Mouse (Mus musculus): ENCODE results near the gene Phf2. TPM values are rescaled to one million over a fixed set of nuclear protein-coding genes. Genes with fewer than 3 reads are reported as not detected.
"Not testable (repeated sequence)": the region's sequence is repeated elsewhere in the genome, so short reads cannot be mapped to it uniquely, and the experiment has no call there.

Gene Phf2
- total and polyA plus RNA-seq, 3 experiments = 22.2 to 42.9 (median 41.2) TPM

DNA sequence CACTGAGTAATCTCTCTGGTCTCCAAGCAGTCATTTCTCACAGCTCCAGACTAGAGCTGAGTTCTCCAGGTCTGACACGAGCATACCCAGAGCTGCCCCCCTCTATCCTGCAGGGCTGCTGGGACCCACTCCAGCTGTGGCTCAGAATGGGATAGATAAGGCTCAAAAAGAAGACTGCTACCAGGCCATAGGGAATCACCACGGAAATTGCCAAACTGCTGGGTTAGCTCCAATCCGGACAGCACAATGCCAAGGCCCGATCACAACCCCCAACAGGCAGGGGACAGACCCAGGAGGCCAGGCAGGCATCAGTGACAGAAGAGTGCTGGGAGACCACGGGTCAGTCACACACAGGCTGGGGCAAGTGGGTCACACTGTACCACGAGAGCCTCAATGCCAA lies 12.9 kb downstream of the Phf2 start:
- DNase-seq = peak; percentile 60

GRCm38 (mm10) chr13:48857246-48857932 lies 13.5 kb downstream of the Phf2 start:
- no peak for DNase-seq

- peak; percentile 48 for DNase-seq
Observed at GRCm38 (mm10) chr13:48853947-48854346, 17.0 kb downstream of the Phf2 start.

DNA sequence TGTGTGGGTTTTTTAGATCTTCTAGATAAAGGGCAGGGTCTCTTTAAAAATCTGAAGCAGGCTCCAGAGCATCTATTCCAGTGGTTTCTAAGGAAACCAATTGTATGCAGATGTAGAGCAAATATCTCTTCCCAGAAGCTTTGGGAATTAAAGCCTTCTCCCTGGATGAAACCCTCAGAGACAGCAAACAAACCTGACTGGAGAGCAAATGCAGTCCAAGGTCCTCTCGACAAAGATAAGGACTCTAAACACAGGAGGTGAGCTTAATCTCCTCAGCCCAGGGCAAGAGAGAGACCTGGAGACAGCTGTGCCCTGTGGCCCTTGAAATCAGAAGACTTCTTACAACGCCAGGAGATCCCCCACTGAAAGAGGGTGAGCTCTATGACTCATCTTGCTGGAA lies 17.4 kb downstream of the Phf2 start:
- DNase-seq = peak; percentile 44

- DNase-seq = no peak
Observed at GRCm38 (mm10) chr13:48852859-48853258, 18.1 kb downstream of the Phf2 start.

DNA sequence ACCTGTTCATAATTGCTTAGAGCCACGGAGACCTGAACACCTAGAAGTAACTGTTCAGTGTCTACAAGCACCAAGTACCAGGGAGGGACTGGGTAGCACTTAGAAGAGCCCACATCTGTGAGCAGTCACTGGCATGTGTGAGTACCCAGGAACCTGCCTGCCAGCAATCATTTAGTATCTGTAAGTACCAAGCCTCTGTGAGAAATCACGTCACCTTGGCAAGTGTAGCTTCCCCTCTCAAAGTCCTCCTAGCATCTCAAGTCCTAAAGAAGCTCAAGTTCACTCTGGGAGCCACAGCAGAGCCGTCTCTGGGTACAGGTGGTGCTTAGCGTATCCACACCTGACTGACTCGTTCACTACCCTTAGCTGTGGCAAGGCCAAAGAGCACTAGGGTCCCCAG lies 19.2 kb downstream of the Phf2 start:
- no peak for DNase-seq

- no peak for DNase-seq
Observed at GRCm38 (mm10) chr13:48850771-48851170, 20.1 kb downstream of the Phf2 start.

DNA sequence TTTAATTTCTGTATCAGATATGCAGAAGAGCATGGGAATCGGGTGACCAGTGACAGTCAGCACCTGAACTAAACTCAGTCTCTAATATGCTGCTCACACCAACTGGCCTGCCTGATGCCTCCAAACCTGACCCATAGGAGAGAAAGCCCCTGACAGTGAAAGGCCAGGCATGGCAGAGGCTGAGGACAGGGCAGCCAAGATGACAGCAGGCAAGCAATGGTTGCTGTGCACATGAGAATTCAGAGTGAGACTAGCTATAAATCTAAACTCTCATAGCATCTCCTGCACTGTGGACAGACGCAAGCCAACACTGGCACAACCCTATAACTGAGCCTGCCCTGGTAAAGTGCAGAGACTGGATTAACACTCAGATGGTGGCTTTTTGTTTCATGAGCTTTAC lies 20.6 kb downstream of the Phf2 start:
- DNase-seq = no peak

DNA sequence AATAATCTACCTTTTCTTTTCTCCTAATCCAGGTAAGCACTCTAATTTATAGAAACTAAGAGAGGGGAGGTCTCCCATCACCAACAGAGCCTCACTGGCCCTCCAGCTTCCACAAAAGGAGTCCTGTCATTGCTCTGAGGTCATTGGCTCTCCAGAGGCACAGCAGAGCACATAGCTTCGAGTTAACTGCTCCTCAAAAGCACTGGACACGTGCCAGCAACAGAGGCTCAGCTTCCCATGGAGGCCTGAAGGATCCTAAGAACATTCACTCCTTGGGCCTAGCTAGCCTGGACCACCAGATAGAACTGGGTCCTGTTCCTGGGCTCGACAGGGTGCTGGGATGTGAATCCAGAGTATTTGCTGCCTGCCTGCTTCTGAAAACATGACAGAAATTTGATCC lies 21.8 kb downstream of the Phf2 start:
- DNase-seq = no peak

- DNase-seq = no peak
Observed at GRCm38 (mm10) chr13:48845308-48845707, 25.6 kb downstream of the Phf2 start.

DNA sequence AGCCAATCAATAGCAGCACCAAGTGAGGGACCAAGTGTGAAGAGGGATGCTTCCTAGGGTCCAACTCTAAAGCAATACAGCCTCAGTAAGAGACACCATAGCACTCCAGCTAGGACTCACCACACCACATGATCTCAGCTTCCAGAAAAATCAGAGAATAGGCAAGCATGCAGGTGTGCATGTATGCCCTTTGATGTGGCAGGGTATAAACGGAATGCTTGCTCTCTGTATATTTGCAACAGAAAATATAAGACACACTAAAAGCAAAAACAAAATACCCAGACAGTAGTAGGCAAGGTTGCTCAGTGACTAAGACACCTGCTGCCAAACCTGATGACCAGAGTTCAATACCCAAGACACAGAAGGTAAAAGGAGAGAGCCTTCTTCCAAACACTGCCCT lies 27.4 kb downstream of the Phf2 start:
- DNase-seq = no peak

GRCm38 (mm10) chr13:48841905-48842592 lies 28.9 kb downstream of the Phf2 start:
- DNase-seq = no peak

DNA sequence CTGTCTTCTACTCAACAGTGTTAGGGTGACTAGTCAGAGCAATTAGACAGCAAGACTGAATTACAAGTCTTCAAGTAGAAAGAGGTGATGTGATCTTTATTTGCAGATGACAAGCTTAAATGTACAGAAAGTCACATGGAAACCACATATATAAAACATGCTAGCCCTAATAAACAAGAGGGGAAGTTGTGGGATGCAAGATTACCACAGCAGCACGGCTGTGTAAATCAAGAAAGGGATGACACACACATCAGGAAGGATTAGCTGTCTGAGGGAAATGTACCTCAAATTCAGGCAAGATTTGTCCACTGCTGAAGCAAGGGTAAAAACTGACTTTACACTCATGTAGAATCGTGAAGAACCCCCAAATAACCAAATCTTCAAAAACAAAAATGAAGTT lies 32.6 kb downstream of the Phf2 start:
- no peak for DNase-seq

GRCm38 (mm10) chr13:48837537-48837936 lies 33.4 kb downstream of the Phf2 start:
- no peak for DNase-seq

GRCm38 (mm10) chr13:48830528-48831250 lies 40.2 kb downstream of the Phf2 start:
- DNase-seq = no peak

DNA sequence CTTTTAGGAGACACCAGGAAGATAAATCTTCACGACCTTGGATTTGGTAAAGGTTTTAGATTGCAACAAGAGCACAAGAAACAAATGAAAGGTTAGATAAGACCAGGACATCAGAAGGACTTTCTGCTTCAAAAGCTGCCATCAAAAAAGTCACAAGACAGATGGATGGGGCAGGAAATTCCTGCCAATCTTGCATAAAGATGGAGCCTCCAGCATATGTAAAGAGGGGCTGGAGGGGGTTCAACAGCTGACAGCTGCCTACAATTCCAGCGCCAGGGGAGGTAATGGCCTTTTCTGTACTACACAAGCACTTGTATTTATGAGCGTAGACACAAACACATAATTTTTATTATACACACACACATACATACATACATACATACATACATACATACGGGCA lies 41.1 kb downstream of the Phf2 start:
- no peak for DNase-seq

GRCm38 (mm10) chr13:48822871-48823270 lies 48.0 kb downstream of the Phf2 start:
- peak; percentile 87 for DNase-seq

GRCm38 (mm10) chr13:48822288-48822687 lies 48.6 kb downstream of the Phf2 start:
- peak; percentile 76 for DNase-seq

DNA sequence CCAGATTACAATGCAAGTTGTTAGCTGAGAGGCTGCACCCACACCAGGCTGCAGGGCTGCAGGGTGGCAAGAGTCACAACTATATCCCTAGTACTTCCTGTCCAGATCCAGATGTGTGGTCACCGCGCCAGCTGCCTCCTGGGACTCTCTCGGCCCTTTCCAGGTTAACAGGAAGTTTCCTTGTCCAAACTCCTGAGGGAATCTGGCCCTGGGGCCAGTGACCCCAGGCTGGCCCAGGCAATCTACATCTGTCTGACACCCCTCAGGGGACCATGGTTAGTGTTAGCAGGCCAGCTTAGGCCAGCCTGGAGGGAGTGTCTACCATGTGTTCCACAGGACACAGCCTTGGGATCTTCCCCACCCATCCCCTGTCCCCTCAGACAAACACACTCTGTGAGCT lies 51.8 kb downstream of the Phf2 start:
- no peak for DNase-seq

DNA sequence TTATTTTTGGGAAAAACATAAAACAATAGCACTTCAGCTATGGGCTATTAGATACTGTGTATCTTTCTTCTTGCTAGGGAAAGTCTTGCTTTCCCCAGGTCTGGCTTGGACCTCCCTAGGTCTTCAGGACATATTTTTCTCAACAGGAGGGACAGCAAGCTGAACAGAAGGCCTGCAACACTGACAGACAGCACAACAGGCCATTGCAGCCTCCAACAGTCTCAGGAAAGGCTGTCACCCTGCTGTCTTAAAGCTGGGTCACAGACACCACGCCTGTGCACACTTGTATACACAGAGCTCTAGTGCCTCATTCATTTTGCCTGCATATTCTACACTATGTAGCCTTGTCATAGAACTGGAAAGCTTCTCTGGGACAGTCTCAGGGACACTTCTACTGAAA lies 56.5 kb downstream of the Phf2 start:
- DNase-seq = no peak

- no peak for DNase-seq
Observed at GRCm38 (mm10) chr13:48810991-48811390, 59.9 kb downstream of the Phf2 start.

DNA sequence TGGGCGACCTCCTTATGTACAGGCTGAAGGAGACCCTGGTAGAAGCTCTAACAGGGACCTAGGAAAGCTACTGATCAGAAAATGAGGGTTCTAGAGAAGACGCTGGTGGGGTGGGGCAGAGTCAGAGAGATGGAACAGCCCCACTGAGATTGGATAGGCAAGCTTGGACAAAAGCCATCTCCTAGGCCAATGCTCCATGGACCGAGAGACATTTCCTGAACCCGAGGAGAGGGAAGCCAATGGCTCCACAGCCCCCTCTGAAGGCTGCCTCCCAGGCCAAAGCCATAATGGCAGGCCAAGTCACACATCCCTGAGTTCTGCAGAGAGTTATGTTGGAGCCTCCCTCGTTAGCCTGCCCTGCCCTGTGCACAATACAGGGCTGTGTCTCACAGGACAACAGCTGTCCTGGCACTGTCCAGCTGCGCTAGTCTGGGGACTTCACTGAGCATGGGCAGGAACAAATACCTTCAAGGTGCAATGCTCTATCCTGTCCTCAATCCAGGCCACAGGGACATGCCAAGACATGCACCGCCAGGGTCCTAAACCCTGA lies 60.6 kb downstream of the Phf2 start:
- no peak for DNase-seq

GRCm38 (mm10) chr13:48809668-48810067 lies 61.3 kb downstream of the Phf2 start:
- not testable (repeated sequence) for DNase-seq

All from adrenal gland, adult 2 months (tissue).